Mouse (Mus musculus) right cerebral cortex, adult 18-20 months (tissue): ENCODE measurements around the gene Tmem54.

Experiments
- DNase-seq: peaks from one replicate; pipeline ENCODE4 v3.0.0; 2022; ENCODE audit warnings: mixed read lengths

The Tmem54 gene

DNA sequence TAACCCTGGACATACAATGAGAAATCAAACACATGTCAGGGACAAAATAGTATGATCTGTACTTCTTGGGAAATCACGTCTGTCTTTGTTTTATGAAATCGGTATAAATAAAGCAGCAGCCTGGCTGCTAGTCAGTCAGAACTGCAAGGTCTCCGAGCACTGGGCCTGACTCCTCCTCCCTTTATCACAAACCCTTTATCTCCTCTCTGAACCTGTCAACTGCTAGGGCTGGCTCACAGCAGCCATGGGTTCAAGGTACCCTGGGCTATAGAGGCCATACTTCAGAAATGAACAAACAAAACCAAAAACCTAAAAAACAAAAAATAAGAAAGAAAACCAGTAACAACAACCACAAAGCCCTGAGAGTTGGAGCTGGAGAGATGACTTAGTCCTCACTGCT lies 53.2 kb downstream of the Tmem54 start:
- DNase-seq = no peak

DNA sequence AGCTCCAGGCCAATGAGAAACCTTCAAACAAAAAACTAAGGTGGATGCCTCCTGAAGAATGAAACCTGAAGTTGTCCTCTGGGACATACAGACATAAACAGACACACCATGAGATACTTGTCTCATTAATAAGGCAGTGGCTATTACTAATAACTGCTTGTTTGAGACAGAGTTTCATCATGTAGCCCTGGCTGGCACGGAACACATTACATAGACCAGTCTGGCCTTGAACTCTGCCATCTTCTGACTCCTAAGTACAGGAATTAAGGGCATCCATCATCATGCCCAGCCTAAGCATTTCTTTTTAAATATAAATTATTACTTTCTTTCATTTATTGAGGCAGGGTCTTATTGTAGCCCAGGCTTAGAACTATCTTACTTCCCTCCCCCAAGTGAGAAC lies 55.7 kb downstream of the Tmem54 start:
- DNase-seq = no peak
